Mouse (Mus musculus) intestine, postnatal 0 days (tissue): Measurements from ENCODE around the gene Dars. TPM values are rescaled to one million over a fixed set of nuclear protein-coding genes. Genes with fewer than 3 reads are reported as not detected.
A peak's percentile ranks its signal among the peaks of the same experiment; 100 is the strongest.

Experiments
- ATAC-seq: fragments of 200-750 bp; cut with Nextera tagmentation; 2 replicates; pipeline ENCODE4 v1.8.0; 2017; ENCODE audit warnings: mild to moderate bottlenecking, moderate TSS enrichment, moderate library complexity
- H3K27ac ChIP-seq: fragments of 300-500 bp; sonication (generic); 2 replicates; pipeline ENCODE4 v1.5.1; 2014; ENCODE audit warnings: mild to moderate bottlenecking, low read depth, low read length, moderate library complexity
- H3K27me3 ChIP-seq: fragments of 300-500 bp; sonication (generic); replicated peaks from 2 replicates; pipeline ENCODE4 v1.6.1; 2014; ENCODE audit warnings: low read length, mixed read lengths; ENCODE audit not compliant: control insufficient read depth, insufficient read depth
- H3K36me3 ChIP-seq: fragments of 300-500 bp; sonication (generic); 2 replicates; pipeline ENCODE4 v1.6.1; 2014; ENCODE audit warnings: mild to moderate bottlenecking, moderate library complexity; ENCODE audit not compliant: control insufficient read depth, insufficient read depth
- H3K4me1 ChIP-seq: fragments of 300-500 bp; sonication (generic); replicated peaks from 2 replicates; pipeline ENCODE4 v1.6.1; 2014; ENCODE audit warnings: antibody characterized with exemption, low read length, mixed read lengths; ENCODE audit not compliant: control insufficient read depth, insufficient read depth
- H3K4me2 ChIP-seq: fragments of 300-500 bp; sonication (generic); replicated peaks from 2 replicates; pipeline ENCODE4 v1.6.1; 2014; ENCODE audit warnings: low read depth, mild to moderate bottlenecking, moderate library complexity
- H3K4me3 ChIP-seq: fragments of 300-500 bp; sonication (generic); 2 replicates; pipeline ENCODE4 v1.5.1; 2014; ENCODE audit warnings: low read depth, low read length
- H3K9ac ChIP-seq: fragments of 300-500 bp; sonication (generic); 2 replicates; pipeline ENCODE4 v1.6.1; 2014; ENCODE audit warnings: mild to moderate bottlenecking, low read depth, low read length
- H3K9me3 ChIP-seq: fragments of 300-500 bp; sonication (generic); 2 replicates; pipeline ENCODE4 v1.6.1; 2016; ENCODE audit warnings: mixed run types; ENCODE audit not compliant: control insufficient read depth
- CTCF ChIP-seq: sonication (generic); IDR thresholded peaks from 2 replicates; pipeline ENCODE4 v1.5.1; 2016; ENCODE audit warnings: low read depth, mild to moderate bottlenecking, control low read depth, antibody characterized with exemption, moderate library complexity
- WGBS: fragments of 180-500 bp; shearing (Covaris S2); extraction: QIAGEN DNeasy Blood & Tissue Kit; methylation state at CpG from one replicate; pipeline ENCODE4 v1.1.7; 2014; 5-methylcytosine and 5-hydroxymethylcytosine counted together
- polyA plus RNA-seq: library from polyadenylated mRNA; unstranded; fragments of >200 nt; fragmentation: Nextera tagmentation; extraction: Ambion mirVana; gene quantifications from 2 replicates; pipeline ENCODE4 v1.2.1, GENCODE M21; 2015

The Dars gene
- polyA plus RNA-seq, 1 experiment from 2014 or later: 68.0 TPM

DNA sequence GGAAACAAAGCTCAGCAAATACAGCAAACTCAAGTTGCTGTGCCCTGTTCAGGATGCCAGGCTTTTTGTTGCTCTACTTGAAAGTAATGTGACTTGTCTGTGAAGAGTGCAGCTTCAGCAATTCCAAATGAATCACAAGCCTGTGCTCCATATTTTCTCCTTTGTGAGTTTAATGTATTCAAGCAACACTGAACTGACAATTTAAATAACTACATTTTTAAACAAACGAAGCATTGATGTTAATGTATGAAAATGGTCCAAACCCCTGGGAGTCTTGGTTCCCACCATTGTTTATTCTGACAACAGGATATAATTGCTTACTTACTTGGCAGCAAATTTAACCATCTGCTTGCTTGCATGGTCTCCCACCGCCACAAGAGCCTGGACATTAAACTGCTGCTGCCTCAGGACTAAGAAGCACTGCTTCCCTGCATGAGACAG, 12.1 kb downstream of the Dars start:
- 49% methylated on average over 2 of the region's 2 CpGs for WGBS
- Histone ChIP-seq H3K4me1 (no peaks in the 10 kb centered on the region), H3K4me2 (no peak overlapping the region), H3K36me3 (0 out of 2 replicates have a peak, but pooled peaks cover 10% of the 10 kb centered on the region), H3K9ac (no peak overlapping the region), H3K9me3 (no peaks in the 10 kb centered on the region), H3K27me3 (no peaks in the 10 kb centered on the region), H3K4me3 (no peak overlapping the region), H3K27ac (no peak overlapping the region)
- TF ChIP-seq CTCF: no peak
- no peak for ATAC-seq

DNA sequence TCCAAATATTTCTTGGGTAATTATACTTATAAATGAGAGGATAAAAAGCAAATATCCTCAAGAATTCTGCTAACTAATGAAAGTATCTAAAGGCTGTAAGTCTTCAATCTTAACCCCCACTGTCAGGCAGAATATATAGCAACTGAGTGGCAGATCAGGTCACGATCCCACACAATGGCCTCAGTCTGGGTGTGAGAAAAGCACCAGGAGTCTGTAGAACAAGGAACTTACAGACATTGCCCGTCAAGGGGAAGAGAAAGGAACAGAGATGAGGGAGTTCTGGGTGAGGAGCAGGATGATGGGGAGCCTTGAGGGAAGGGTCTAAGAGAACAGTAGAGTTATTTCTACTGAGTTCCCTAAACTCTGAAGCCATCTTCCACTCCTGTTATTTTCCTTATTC, 16.2 kb downstream of the Dars start:
- no peak for ATAC-seq
- no peaks in the 10 kb centered on the region for H3K9me3 ChIP-seq
- 58% methylated on average over 2 of the region's 2 CpGs for WGBS
- H3K27me3 ChIP-seq: no peaks in the 10 kb centered on the region
- H3K9ac ChIP-seq: no peak overlapping the region
- 0 out of 2 replicates have a peak, but pooled peaks cover 10% of the 10 kb centered on the region for H3K36me3 ChIP-seq
- H3K27ac ChIP-seq: no peak overlapping the region
- no peak for TF ChIP-seq CTCF
- H3K4me1 ChIP-seq: no peaks in the 10 kb centered on the region
- H3K4me3 ChIP-seq: no peak overlapping the region
- H3K4me2 ChIP-seq: no peak overlapping the region

DNA sequence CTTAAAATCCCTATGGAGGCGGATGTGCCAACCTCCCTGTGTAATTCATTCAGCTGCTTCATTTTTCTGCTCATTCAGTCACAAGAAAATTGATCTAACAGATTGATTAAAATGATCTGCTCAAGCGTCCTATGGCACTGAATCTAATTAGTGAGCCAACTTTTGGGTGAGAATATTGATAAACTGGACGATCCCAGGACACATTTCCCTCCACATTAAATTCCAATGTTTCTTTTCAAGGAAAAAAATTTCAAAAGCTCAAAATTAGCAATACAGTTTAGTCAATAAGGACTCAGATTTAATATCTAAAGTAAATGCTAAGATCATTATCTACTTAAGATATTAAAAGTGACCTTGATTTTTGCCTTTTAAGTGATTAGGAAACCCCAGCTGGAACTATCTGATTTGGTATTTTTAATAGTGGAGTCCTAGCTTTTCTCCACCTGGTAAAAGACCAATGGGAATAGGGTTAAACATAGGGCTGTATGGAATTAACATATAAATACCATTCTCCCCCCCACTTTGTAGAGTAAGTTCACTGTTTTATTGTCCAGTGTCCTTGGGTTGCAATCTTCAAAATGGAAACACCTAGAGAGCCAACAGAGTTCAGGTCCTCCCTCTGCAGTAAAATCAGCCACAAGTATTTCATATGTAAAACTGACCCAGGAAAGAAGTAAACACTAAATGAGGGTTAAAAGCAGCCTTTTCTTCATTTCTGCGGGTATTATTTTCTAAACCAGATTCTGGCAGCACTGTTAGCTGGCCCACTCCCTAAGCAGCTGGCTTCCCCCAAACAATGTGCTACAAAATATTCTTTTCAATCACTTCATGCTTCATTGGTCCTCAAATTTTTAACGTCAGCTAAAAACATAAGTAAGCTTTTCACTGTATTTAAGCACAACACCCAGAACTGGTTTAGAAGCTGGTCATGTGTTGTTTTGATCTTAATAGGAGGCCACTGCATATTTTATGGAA, 16.9 kb downstream of the Dars start:
- TF ChIP-seq CTCF: no peak
- Histone ChIP-seq H3K4me2 (no peak overlapping the region), H3K9me3 (no peaks in the 10 kb centered on the region), H3K9ac (no peak overlapping the region), H3K36me3 (0 out of 2 replicates have a peak, but pooled peaks cover 10% of the 10 kb centered on the region), H3K4me1 (no peaks in the 10 kb centered on the region), H3K27me3 (no peaks in the 10 kb centered on the region), H3K4me3 (no peak overlapping the region), H3K27ac (no peak overlapping the region)
- 79% methylated on average over 5 of the region's 5 CpGs for WGBS
- ATAC-seq: no peak

DNA sequence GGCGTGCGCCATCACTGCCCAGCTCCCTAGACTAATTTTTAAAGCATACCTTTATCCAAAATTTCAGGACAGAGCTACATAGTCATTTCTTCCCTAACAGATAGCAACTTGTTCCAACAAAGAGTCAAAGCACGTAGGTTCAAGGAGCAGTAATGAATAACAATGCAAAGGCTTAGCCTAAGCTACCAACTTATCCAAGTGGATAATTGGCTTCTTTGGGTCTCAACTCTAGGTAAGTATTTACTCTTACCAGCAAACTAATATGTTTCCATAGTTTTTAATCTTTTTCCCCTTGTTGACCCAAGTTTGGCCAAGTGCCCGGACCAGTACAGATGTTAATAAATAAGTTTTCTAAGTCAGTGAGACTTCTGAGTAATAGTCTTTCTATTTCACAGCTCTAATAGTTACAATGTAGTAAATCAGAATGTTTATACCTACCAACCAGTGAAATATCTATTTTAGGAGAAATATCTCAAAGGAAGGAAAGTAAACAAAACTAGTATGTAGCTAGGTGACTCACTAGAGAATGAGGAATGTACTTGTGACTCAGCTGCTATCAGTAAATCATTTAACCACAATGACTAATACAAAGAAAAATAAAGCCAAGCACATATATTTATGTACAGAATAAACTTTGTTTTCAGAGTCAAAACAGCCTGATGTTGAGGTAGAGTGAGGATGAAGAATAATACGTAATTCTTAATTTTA, 18.3 kb downstream of the Dars start:
- H3K27ac ChIP-seq: no peak overlapping the region
- peak; percentile 67 for ATAC-seq

DNA sequence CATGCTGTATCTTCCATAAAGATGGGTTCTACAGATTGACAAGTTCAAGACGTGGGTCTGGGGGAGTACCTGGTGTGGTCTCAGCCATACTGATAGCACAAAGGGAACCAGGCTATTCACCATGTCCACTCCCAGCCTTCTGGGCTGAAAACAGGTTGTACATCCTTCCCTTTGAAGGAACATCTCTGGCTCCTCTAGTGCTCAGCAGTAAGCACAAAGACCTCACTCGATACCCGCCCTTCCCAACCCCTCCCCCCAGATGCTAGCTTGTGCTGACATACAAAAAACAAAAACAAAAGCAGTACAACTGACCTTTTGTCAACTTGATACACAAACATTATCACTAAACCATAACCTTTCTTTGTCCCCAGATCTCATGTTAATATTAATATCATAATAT, 22.5 kb downstream of the Dars start:
- peaks cover 6% of the 10 kb centered on the region; the same call in 1 of the 2 replicates for H3K36me3 ChIP-seq
- no peak overlapping the region for H3K9ac ChIP-seq
- ATAC-seq: no peak
- no peaks in the 10 kb centered on the region for H3K4me1 ChIP-seq
- 93% methylated on average over 3 of the region's 3 CpGs for WGBS
- no peak overlapping the region for H3K4me3 ChIP-seq
- TF ChIP-seq CTCF: no peak
- no peak overlapping the region for H3K27ac ChIP-seq
- no peaks in the 10 kb centered on the region for H3K9me3 ChIP-seq
- no peaks in the 10 kb centered on the region for H3K27me3 ChIP-seq
- no peak overlapping the region for H3K4me2 ChIP-seq

More for the DNA sequence above, 18.3 kb downstream of the Dars start:
- Histone ChIP-seq H3K27me3 (no peaks in the 10 kb centered on the region), H3K4me2 (no peak overlapping the region), H3K9ac (no peak overlapping the region), H3K36me3 (peaks cover 13% of the 10 kb centered on the region; the same call in 1 of the 2 replicates), H3K9me3 (no peaks in the 10 kb centered on the region), H3K4me1 (no peaks in the 10 kb centered on the region), H3K4me3 (no peak overlapping the region)
- TF ChIP-seq CTCF: no peak
- 79% methylated on average over 5 of the region's 5 CpGs for WGBS

DNA sequence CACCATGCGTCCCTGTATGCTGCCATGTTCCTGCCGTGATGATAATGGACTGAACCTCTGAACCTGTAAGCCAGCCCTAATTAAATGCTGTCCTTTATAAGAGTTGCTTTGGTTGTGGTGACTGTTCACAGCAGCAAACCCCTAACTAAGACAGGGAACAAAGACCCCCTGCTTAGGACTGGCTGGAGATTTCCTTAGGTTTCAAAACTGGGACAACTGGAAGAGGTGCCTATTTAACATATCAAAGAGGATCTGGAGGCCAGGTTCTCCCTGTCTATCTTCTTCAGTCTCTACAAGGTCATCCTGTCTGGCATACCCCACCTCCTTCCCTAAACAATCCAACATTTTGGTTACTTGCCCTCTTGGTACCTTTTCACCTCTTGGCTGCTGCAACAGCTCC, 24.8 kb downstream of the Dars start:
- no peak overlapping the region for H3K9ac ChIP-seq
- TF ChIP-seq CTCF: no peak
- H3K4me2 ChIP-seq: no peak overlapping the region
- H3K27ac ChIP-seq: no peak overlapping the region
- WGBS: 84% methylated on average over 2 of the region's 2 CpGs
- no peak overlapping the region for H3K4me3 ChIP-seq
- ATAC-seq: no peak
- H3K27me3 ChIP-seq: no peaks in the 10 kb centered on the region
- no peaks in the 10 kb centered on the region for H3K9me3 ChIP-seq
- peaks cover 20% of the 10 kb centered on the region for H3K36me3 ChIP-seq
- no peaks in the 10 kb centered on the region for H3K4me1 ChIP-seq
